Mouse (Mus musculus): ENCODE results near the gene Pim1. TPM values are rescaled to one million over a fixed set of nuclear protein-coding genes. Genes with fewer than 3 reads are reported as not detected.
A peak's percentile ranks its signal among the peaks of the same experiment; 100 is the strongest.
"Not testable (repeated sequence)": the region's sequence is repeated elsewhere in the genome, so short reads cannot be mapped to it uniquely, and the experiment has no call there.

The Pim1 gene
- polyA plus RNA-seq (2015; fragmentation: Nextera tagmentation; extraction: Ambion mirVana): 17.9 and 18.2 TPM in 2 replicates

DNA sequence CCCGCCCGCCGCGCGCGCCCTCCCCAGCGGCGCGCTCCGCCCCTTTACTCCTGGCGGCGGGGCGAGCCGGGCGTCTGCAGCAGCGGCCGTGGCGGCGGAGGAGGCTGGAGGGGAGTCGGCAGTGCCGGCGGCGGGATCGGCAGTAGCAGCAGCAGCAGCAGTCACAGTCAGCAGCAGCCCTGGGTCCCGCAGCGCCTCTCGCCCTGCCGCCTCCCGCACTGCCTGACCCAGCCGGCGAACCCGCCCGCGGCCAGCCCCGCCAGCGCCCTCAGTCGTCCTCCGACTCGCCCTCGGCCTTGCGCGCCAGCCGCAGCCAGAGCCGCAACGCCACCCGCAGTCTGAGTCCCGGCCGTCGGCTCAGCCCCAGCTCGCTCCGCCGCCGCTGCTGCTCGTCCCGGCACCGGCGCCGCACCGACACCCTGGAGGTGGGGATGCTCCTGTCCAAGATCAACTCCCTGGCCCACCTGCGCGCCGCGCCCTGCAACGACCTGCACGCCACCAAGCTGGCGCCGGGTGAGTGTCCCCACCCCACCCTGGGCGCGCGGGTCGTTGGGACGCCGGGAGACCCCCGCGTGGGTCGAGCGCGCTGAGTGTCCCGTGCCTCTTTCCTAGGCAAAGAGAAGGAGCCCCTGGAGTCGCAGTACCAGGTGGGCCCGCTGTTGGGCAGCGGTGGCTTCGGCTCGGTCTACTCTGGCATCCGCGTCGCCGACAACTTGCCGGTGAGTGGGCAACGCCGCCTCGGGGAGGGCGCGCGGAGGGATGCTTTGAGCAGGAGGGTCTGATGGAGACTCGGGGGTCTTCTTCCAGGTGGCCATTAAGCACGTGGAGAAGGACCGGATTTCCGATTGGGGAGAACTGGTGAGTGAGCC lies at the start of gene Pim1:
Gene Pim1, plus strand, starts transcription at position 41 of the 869 bp plus-strand sequence.
- H3K9ac ChIP-seq: peak within 1 kb of the TSS; percentile 98
- no peaks in the 10 kb centered on the region for H3K27me3 ChIP-seq
- H3K4me3 ChIP-seq: peak within 1 kb of the TSS; percentile 89
- peak within 1 kb of the TSS; percentile 94 for H3K27ac ChIP-seq
- ATAC-seq (replicated peaks; ENCODE audit: insufficient number of reproducible peaks, insufficient read depth, low FRiP score, low read depth): peak; percentile 8; the same call in 1 of the 2 replicates
- no peaks in the 10 kb centered on the region for H3K9me3 ChIP-seq (replicated peaks)
- peaks cover 15% of the 10 kb centered on the region for H3K36me3 ChIP-seq
- H3K4me2 ChIP-seq: peak within 1 kb of the TSS; percentile 84
- peaks cover 23% of the 10 kb centered on the region for H3K4me1 ChIP-seq (replicated peaks)
- WGBS: under 1% methylated on average over 76 of the region's 99 CpGs

DNA sequence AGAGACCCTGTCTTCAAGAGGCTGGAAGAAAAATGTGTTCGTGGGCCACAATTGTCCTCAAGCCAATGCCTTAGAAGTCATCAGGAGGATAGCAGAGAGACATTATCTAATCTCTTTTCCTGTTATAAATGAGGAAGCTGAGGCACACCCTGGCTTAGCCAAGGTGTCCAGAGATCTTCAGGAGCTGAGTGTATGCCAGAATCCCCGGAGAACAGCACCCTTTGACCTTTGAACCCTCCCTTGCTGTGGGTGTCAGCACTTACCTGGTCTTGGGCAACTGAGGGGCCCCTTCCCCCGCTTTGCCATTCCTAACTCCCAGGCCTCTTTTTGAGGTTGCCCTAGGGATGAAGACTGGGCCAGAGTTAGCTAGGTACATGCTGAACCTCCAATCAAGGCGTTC lies 49.0 kb upstream of the Pim1 start:
- H3K4me3 ChIP-seq: no peak overlapping the region
- no peak overlapping the region for H3K9ac ChIP-seq
- no peak overlapping the region for H3K4me2 ChIP-seq
- no peaks in the 10 kb centered on the region for H3K27me3 ChIP-seq
- H3K36me3 ChIP-seq: no peaks in the 10 kb centered on the region
- H3K4me1 ChIP-seq (replicated peaks): peaks cover 67% of the 10 kb centered on the region
- H3K9me3 ChIP-seq (replicated peaks): no peaks in the 10 kb centered on the region
- 0 out of 2 replicates have a peak overlapping the region, but pooled peaks have one; percentile 29 for H3K27ac ChIP-seq
- WGBS: 65% methylated on average over 4 of the region's 4 CpGs
- ATAC-seq (replicated peaks; ENCODE audit: insufficient number of reproducible peaks, insufficient read depth, low FRiP score, low read depth): no peak

DNA sequence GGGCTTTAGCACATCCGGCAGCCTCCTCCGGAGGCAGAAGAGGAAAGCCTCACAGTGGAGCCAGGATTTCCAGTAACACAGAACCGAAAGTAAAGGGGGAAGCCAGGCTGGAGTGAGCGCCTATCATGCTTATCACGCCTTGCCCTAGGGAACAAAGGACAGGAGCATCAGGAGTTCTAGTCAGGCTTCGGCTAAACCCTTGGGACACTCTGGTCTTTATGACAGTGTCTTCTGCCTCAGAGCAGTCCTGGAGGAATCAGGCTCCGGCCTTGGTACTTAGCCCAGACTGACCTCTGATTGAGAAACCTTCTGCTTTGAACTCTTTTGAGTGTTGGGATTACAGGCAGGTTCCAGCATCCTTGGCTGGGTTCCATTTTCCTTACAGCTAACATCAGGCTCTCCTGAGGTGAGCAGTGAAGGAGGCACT lies 48.4 kb upstream of the Pim1 start:
- 35% methylated on average over 7 of the region's 7 CpGs for WGBS
- no peak overlapping the region for H3K9ac ChIP-seq
- no peak overlapping the region for H3K4me2 ChIP-seq

DNA sequence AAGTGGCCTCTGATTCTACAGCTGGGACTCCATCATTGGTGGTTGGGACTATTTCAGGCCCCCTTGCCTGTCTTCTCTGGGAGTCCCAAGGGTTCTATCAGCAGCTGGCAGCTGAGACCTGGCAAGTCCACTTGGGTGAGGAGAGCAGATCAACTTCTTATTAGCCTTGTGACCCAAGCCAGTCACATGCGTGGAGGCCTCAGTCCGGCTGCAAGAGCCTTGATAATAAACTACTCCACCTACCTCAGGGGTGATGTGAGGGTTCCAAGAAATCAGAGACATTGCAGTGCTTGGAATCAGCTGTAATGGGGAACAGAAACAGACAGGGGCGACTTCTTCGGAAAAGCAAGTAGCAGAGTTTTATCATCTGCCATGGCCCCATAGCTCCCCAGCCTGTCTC lies 46.8 kb upstream of the Pim1 start:
- Histone ChIP-seq H3K27me3 (no peaks in the 10 kb centered on the region), H3K9me3 (replicated peaks) (no peaks in the 10 kb centered on the region), H3K4me2 (no peak overlapping the region), H3K27ac (peak overlapping the region; percentile 9; the same call in 1 of the 2 replicates), H3K36me3 (no peaks in the 10 kb centered on the region), H3K9ac (no peak overlapping the region), H3K4me1 (replicated peaks) (peaks cover 51% of the 10 kb centered on the region), H3K4me3 (no peak overlapping the region)
- 54% methylated on average over 4 of the region's 4 CpGs for WGBS
- ATAC-seq (replicated peaks; ENCODE audit: insufficient number of reproducible peaks, insufficient read depth, low FRiP score, low read depth): no peak

More for the DNA sequence above, 48.4 kb upstream of the Pim1 start:
- Histone ChIP-seq H3K27me3 (no peaks in the 10 kb centered on the region), H3K9me3 (replicated peaks) (no peaks in the 10 kb centered on the region), H3K4me1 (replicated peaks) (peaks cover 61% of the 10 kb centered on the region), H3K4me3 (no peak overlapping the region), H3K27ac (0 out of 2 replicates have a peak overlapping the region, but pooled peaks have one; percentile 29), H3K36me3 (no peaks in the 10 kb centered on the region)
- ATAC-seq (replicated peaks; ENCODE audit: insufficient number of reproducible peaks, insufficient read depth, low FRiP score, low read depth): no peak

DNA sequence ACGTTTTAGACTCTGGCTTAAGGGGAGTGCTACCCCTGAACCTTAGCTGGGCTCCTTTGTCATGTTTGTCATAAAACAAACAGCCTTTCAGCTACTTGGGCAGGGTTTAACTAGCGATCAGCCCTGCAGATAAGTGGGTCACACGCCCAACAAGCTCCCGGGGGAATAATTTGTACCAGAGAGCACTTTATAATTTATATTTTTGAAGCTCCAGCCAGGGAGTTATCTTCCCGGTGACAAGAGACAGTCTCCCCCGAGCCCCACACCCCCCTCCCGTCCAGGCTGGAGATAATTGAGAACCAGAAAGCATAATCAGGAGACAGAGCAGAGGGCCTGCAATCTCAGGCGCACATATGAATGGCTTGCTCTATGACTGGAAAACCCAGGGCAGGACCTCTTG lies 45.5 kb upstream of the Pim1 start:
- Histone ChIP-seq H3K4me2 (no peak overlapping the region), H3K9ac (no peak overlapping the region), H3K4me1 (replicated peaks) (peaks cover 39% of the 10 kb centered on the region), H3K9me3 (replicated peaks) (no peaks in the 10 kb centered on the region), H3K4me3 (no peak overlapping the region), H3K27me3 (no peaks in the 10 kb centered on the region), H3K36me3 (no peaks in the 10 kb centered on the region), H3K27ac (peak overlapping the region; percentile 22; the same call in 1 of the 2 replicates)
- ATAC-seq (replicated peaks; ENCODE audit: insufficient number of reproducible peaks, insufficient read depth, low FRiP score, low read depth): no peak
- 12% methylated on average over 8 of the region's 8 CpGs for WGBS

DNA sequence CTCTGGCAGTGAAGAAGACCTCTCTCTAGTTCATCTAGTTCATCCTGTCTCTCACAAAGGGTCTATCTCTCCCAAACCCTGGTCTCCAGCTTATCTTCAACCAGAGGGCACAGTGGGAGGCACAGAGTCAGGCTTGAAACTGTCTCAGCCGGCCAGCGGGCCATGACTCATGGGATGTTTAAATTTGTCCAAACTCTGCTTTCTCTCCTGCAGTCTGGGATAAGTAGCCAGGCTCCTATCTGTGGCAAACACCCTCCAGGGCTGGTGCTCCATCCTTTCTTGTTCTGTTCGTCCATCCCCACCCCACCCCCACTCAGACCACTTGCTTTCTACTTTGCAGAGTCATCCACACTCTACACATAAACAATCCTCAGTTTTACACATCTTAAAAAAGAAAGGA lies 43.2 kb upstream of the Pim1 start:
- no peak for ATAC-seq (replicated peaks; ENCODE audit: insufficient number of reproducible peaks, insufficient read depth, low FRiP score, low read depth)
- H3K4me2 ChIP-seq: no peak overlapping the region
- WGBS: 30% methylated on average over 3 of the region's 3 CpGs
- H3K4me1 ChIP-seq (replicated peaks): peaks cover 37% of the 10 kb centered on the region
- no peak overlapping the region for H3K9ac ChIP-seq
- H3K27ac ChIP-seq: no peak overlapping the region
- no peaks in the 10 kb centered on the region for H3K27me3 ChIP-seq
- no peaks in the 10 kb centered on the region for H3K36me3 ChIP-seq
- H3K4me3 ChIP-seq: no peak overlapping the region
- no peaks in the 10 kb centered on the region for H3K9me3 ChIP-seq (replicated peaks)

DNA sequence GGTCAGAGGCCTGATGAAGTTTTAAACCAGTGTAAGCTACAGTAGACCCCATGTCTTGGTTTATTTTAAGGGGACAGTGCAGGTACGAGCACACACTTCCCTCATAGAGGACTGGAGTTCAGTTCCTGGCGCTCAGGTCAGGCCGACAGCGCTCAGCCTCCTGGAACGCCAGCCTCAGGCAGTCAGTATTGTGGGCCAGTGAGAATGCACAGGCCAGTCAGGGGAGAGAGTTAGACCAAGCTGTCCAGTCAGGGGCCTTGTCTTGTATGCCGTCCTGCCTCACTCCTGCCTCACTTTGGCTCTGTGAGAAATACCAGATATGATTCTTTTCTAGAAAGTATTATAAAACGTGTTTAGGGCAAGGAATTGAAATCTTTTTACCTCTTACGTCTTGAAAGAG lies 42.5 kb upstream of the Pim1 start:
- no peaks in the 10 kb centered on the region for H3K36me3 ChIP-seq
- no peaks in the 10 kb centered on the region for H3K27me3 ChIP-seq
- no peak for ATAC-seq (replicated peaks; ENCODE audit: insufficient number of reproducible peaks, insufficient read depth, low FRiP score, low read depth)
- no peak overlapping the region for H3K4me3 ChIP-seq
- H3K27ac ChIP-seq: no peak overlapping the region
- WGBS: 49% methylated on average over 8 of the region's 8 CpGs
- H3K4me2 ChIP-seq: no peak overlapping the region
- H3K9ac ChIP-seq: no peak overlapping the region
- H3K4me1 ChIP-seq (replicated peaks): peaks cover 35% of the 10 kb centered on the region
- H3K9me3 ChIP-seq (replicated peaks): no peaks in the 10 kb centered on the region

DNA sequence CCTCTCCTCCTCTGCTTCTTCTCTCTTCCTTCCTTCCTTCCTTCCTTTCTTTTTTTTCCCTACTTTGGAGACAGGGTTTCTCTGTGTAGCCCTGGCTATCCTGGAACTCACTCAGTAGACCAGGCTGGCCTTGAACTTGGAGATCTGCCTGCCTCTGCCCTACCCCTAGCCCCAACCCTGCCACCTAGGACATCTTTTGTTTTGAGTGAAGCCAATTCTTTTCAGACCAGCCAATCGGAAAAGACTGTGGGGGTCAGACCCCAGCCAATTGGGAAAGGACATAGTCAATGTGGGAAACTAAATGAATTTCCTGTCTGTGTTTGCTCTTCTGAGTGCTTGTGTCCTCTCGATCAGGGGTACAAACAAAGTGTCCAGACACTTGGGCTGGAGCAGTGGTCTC lies 42.0 kb upstream of the Pim1 start:
- Histone ChIP-seq H3K4me3 (no peak overlapping the region), H3K27ac (no peak overlapping the region), H3K4me1 (replicated peaks) (peaks cover 35% of the 10 kb centered on the region), H3K27me3 (no peaks in the 10 kb centered on the region), H3K36me3 (no peaks in the 10 kb centered on the region), H3K4me2 (no peak overlapping the region), H3K9ac (no peak overlapping the region), H3K9me3 (replicated peaks) (no peaks in the 10 kb centered on the region)
- 51% methylated on average over 2 of the region's 2 CpGs for WGBS
- ATAC-seq (replicated peaks; ENCODE audit: insufficient number of reproducible peaks, insufficient read depth, low FRiP score, low read depth): no peak

DNA sequence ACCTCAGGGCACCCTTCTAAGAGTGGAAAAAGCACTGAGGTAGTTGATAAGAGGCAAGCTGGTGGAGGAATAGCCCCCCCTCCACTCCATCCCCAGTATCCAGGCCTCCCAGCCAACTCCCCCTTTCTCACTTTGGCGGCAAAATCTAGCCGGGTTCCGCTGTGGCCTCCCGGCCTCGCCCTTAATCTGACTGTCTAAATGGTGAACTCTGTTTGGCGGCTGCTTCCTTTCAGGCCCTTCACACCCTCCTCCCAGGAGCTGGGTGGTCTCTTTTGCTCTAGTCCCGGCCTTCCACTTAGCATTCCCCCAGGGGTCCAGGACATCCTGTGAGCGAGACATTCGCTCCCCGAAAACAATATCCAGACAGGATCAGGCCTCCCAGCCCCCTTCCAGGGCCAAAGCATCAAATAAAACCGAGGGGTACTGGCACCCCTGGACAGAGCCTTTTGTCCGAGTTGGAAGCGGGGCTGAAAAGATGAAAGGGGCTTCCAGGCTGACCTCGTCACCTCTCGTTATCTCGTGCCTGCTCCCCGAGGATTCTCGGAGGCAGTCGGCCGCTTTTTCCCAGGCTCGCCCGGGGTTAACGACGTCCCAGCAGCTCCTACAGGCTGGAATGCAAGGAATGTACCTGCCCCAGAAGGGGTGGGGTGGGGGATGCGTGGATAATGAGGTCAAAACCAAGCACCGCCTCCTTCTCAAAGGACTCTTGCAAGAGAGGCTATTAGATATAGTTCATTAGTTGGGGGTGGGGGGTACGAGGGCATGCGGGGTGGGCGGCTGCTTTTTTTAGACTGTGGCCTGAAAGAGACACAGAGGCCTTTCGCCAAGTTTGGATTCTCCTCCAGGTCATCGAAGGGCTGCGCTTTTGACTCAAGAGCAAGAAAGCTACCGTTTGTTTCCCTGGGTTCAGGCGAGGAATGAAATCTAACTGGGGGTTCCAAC lies 39.4 kb upstream of the Pim1 start:
- Histone ChIP-seq H3K4me3 (peak overlapping the region; percentile 20; the same call in 1 of the 2 replicates), H3K9ac (peak overlapping the region; percentile 46), H3K27ac (peak overlapping the region; percentile 90), H3K4me1 (replicated peaks) (peaks cover 35% of the 10 kb centered on the region), H3K9me3 (replicated peaks) (no peaks in the 10 kb centered on the region), H3K36me3 (no peaks in the 10 kb centered on the region), H3K4me2 (peak overlapping the region; percentile 46), H3K27me3 (no peaks in the 10 kb centered on the region)
- WGBS: 8% methylated on average over 34 of the region's 34 CpGs
- peak; percentile 65 for ATAC-seq (replicated peaks; ENCODE audit: insufficient number of reproducible peaks, insufficient read depth, low FRiP score, low read depth)

DNA sequence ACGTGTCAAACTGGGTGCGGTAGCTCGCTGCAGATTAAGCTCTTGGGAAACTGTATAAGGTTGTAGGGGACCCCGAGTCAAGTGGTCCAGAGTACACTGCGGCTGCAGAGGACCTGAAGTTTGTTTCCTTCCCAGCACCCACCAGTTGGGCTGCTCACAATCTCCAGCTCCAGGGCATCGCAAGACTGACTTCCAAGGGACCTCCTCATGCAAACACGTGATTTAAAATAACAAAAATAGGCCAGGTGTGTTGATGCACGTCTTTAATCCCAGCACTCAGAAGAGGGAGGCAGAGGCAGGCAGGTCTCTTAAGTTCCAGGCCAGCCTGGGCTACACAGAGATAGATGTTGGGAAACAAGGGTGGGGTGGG lies 38.7 kb upstream of the Pim1 start:
- H3K4me1 ChIP-seq (replicated peaks): peaks cover 42% of the 10 kb centered on the region
- no peak for ATAC-seq (replicated peaks; ENCODE audit: insufficient number of reproducible peaks, insufficient read depth, low FRiP score, low read depth)
- H3K9ac ChIP-seq: no peak overlapping the region

DNA sequence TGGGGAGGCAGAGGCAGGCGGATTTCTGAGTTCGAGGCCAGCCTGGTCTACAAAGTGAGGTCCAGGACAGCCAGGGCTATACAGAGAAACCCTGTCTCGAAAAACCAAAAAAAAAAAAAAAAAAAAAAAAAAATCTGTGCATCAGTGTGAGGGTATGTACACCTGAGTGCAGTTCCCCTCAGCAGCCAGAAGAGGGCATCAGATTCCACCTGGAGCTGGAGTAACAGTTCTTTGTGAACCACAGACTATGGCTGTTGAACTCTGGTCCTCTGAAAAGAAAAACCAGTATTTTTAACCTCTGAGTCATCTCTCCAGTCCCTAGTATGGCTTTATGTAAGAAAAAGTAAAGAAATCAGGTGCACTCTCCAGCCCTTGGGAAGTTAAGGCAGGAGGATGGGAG lies 36.4 kb upstream of the Pim1 start:
- not testable (repeated sequence) for H3K27ac ChIP-seq; H3K27me3 ChIP-seq; H3K9ac ChIP-seq; H3K36me3 ChIP-seq; H3K4me2 ChIP-seq; H3K9me3 ChIP-seq (replicated peaks); H3K4me3 ChIP-seq; ATAC-seq (replicated peaks; ENCODE audit: insufficient number of reproducible peaks, insufficient read depth, low FRiP score, low read depth)
- H3K4me1 ChIP-seq (replicated peaks): peaks cover 56% of the 10 kb centered on the region
- 81% methylated on average over 2 of the region's 3 CpGs for WGBS

More for the DNA sequence above, 38.7 kb upstream of the Pim1 start:
- 0 out of 2 replicates have a peak overlapping the region, but pooled peaks have one; percentile 20 for H3K4me3 ChIP-seq
- H3K4me2 ChIP-seq: peak overlapping the region; percentile 46
- no peaks in the 10 kb centered on the region for H3K36me3 ChIP-seq
- 27% methylated on average over 8 of the region's 8 CpGs for WGBS
- no peaks in the 10 kb centered on the region for H3K27me3 ChIP-seq
- H3K27ac ChIP-seq: peak overlapping the region; percentile 90
- no peaks in the 10 kb centered on the region for H3K9me3 ChIP-seq (replicated peaks)
